Comparison of ENCODE assay signal across 10 mouse cellular contexts in the genomic region with DNA sequence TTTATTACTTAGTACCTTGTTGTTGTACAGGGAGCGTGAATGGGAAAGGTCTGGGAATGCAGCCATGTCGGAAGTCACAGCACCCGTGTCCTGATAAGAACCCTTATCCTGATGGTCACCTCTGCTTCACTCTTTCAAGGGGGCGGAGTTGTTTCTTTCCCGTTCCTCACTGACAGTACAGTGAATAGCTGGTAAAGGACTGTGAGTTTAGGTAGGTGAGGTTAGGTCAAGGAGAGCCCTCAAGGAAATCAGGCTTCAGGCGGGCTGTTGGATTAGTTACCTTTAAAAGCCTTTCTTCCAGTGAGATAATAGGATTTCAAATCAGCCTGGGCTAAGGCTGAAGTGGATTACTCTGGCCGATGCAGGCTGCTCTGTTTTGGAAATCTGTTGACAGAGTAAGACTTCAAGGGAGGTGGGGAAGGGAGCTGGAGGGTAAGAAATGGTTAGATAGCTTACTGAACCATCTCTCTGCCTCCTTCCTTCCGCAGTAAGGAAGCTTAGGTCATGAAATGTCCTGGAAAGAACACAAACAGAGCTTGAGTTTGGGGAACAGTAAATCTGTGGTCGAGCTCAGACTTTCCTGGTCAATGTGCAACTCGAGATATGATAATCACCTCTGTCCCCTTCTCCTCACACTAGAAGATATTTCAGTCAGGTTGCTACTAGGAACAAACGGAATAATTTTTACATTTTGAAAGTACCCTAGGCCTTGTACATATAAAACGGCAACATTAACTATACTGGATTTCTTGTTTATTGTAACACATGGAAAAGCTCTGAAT. TPM values are rescaled to one million over a fixed set of nuclear protein-coding genes. Genes with fewer than 3 reads are reported as not detected.
DNase-seq lines count a peak whose midpoint lies in the region; ATAC-seq and TF ChIP-seq lines count a peak whose summit lies in the region.
"Had no signal": no experiment of that assay in that cellular context is flagged by ENCODE, and none has a peak within 500 bp of the region (broad histone marks: within the 10 kb centered on the region; RNA-seq: fewer than 3 reads in every experiment).

No protein-coding gene starts in this region.

- TF ChIP-seq CTCF in E14TG2a.4 (conservative IDR thresholded peaks at IDR 0.05; ENCODE audit: low read length), result no peak

- H3K4me3 ChIP-seq in heart, embryonic 10.5 days, result peak overlapping the region; percentile 66
- H3K4me3 ChIP-seq in E14TG2a.4 (replicated peaks; ENCODE audit: low read length), result peak overlapping the region; percentile 84
- H3K4me3 ChIP-seq in hindbrain, embryonic 13.5 days, result no peak overlapping the region
- H3K4me3 ChIP-seq in midbrain, embryonic 11.5 days (ENCODE audit: low read depth, low read length), result no peak overlapping the region

- no peaks in the 10 kb centered on the region for H3K27me3 ChIP-seq in heart, embryonic 10.5 days (ENCODE audit: insufficient read depth, poor library complexity, severe bottlenecking)
- H3K27me3 ChIP-seq in E14TG2a.4 (ENCODE audit: insufficient read depth, low read length), result 0 out of 2 replicates have a peak, but pooled peaks cover 3% of the 10 kb centered on the region
- no peaks in the 10 kb centered on the region for H3K27me3 ChIP-seq in hindbrain, embryonic 13.5 days
- H3K27me3 ChIP-seq in midbrain, embryonic 11.5 days (ENCODE audit: control insufficient read depth, insufficient read depth, low read length), result no peaks in the 10 kb centered on the region
- H3K27me3 ChIP-seq: Patski had no signal

- peak overlapping the region; percentile 49 for H3K9ac ChIP-seq in hindbrain, embryonic 13.5 days
- H3K9ac ChIP-seq in midbrain, embryonic 11.5 days (ENCODE audit: low read length), result no peak overlapping the region; the same call in 1 of the 2 replicates

- no peaks in the 10 kb centered on the region for H3K36me3 ChIP-seq in heart, embryonic 10.5 days
- H3K36me3 ChIP-seq in E14TG2a.4 (ENCODE audit: insufficient read depth, low read length), result no peaks in the 10 kb centered on the region
- H3K36me3 ChIP-seq in hindbrain, embryonic 13.5 days, result 0 out of 2 replicates have a peak, but pooled peaks cover 4% of the 10 kb centered on the region
- H3K36me3 ChIP-seq in midbrain, embryonic 11.5 days (ENCODE audit: control insufficient read depth, insufficient read depth, low read length), result no peaks in the 10 kb centered on the region

- ATAC-seq in hindbrain, embryonic 13.5 days (ENCODE audit: low FRiP score), result no peak
- ATAC-seq in midbrain, embryonic 11.5 days (ENCODE audit: low FRiP score), result no peak

- peak overlapping the region; percentile 92 for H3K27ac ChIP-seq in heart, embryonic 10.5 days
- H3K27ac ChIP-seq in hindbrain, embryonic 13.5 days, result no peak overlapping the region
- no peak overlapping the region for H3K27ac ChIP-seq in midbrain, embryonic 11.5 days (ENCODE audit: low read depth, low read length)

- H3K9me3 ChIP-seq in heart, embryonic 10.5 days, result no peaks in the 10 kb centered on the region
- H3K9me3 ChIP-seq in E14TG2a.4 (ENCODE audit: low read length), result no peaks in the 10 kb centered on the region
- no peaks in the 10 kb centered on the region for H3K9me3 ChIP-seq in hindbrain, embryonic 13.5 days
- H3K9me3 ChIP-seq in midbrain, embryonic 11.5 days (ENCODE audit: control insufficient read depth, low read length), result no peaks in the 10 kb centered on the region

- WGBS in heart, embryonic 10.5 days, result 20% methylated on average over 12 of the region's 12 CpGs
- 44% methylated on average over 12 of the region's 12 CpGs for WGBS in hindbrain, embryonic 13.5 days
- 25% methylated on average over 12 of the region's 12 CpGs for WGBS in midbrain, embryonic 11.5 days

- intact Hi-C loops in heart, postnatal 25 days (cut with DNase I), result loop anchor here (2.0 kb wide), 1 partner anchor 43 kb away; a partner anchor contains a TSS

- H3K4me1 ChIP-seq in heart, embryonic 10.5 days, result peaks cover 51% of the 10 kb centered on the region
- peaks cover 70% of the 10 kb centered on the region for H3K4me1 ChIP-seq in E14TG2a.4 (replicated peaks; ENCODE audit: low read depth, low read length)
- H3K4me1 ChIP-seq in hindbrain, embryonic 13.5 days (replicated peaks), result peaks cover 61% of the 10 kb centered on the region
- H3K4me1 ChIP-seq in midbrain, embryonic 11.5 days (ENCODE audit: control insufficient read depth, insufficient read depth, low read length), result peaks cover 20% of the 10 kb centered on the region

- no peak for DNase-seq in heart, embryonic 10.5 days (ENCODE audit: low spot score)
- no peak for DNase-seq in heart, postnatal 25 days (ENCODE audit: low spot score)
- peak; percentile 81 for DNase-seq in midbrain, embryonic 11.5 days (ENCODE audit: low spot score, missing footprints)
- DNase-seq in embryo, embryonic 10.5 days (ENCODE audit: low spot score), result no peak
- DNase-seq in cerebellum, adult 8-10 months, result no peak
- no peak for DNase-seq in testis, postnatal 10 days (ENCODE audit: low spot score)

- H3K4me2 ChIP-seq in hindbrain, embryonic 13.5 days, result peak overlapping the region; percentile 71
- peak overlapping the region; percentile 14; the same call in 1 of the 2 replicates for H3K4me2 ChIP-seq in midbrain, embryonic 11.5 days

RNA-seq across cellular contexts. Expression of a gene that starts 1.8 kb away (rescaled TPM):
- 41.1 and 46.9 TPM in 2 replicates for polyA plus RNA-seq in heart, embryonic 10.5 days (2016; fragmentation: Nextera tagmentation; extraction: Ambion mirVana)
- total RNA-seq in heart, postnatal 25 days (2021), result 10 to 100 TPM; 49.1 to 64.1 TPM
- polyA plus RNA-seq in hindbrain, embryonic 13.5 days (2015; fragmentation: Nextera tagmentation; extraction: Ambion mirVana), result 31.0 and 34.0 TPM in 2 replicates
- polyA plus RNA-seq in midbrain, embryonic 11.5 days (2014; fragmentation: Nextera tagmentation; extraction: Ambion mirVana), result 30.1 and 30.5 TPM in 2 replicates

RNA-seq across cellular contexts. Expression of a gene that starts 32.3 kb away (rescaled TPM):
- polyA plus RNA-seq in heart, embryonic 10.5 days (2016; fragmentation: Nextera tagmentation; extraction: Ambion mirVana), result not detected in 2 replicates
- total RNA-seq in heart, postnatal 25 days (2021), result under 1 TPM; 0.10 to 0.11 TPM
- 0.22 TPM in 1 of 2 replicates, not detected in the other for polyA plus RNA-seq in hindbrain, embryonic 13.5 days (2015; fragmentation: Nextera tagmentation; extraction: Ambion mirVana)
- polyA plus RNA-seq in midbrain, embryonic 11.5 days (2014; fragmentation: Nextera tagmentation; extraction: Ambion mirVana), result not detected in 2 replicates

RNA-seq across cellular contexts. Expression of a gene that starts 39.3 kb away (rescaled TPM):
- polyA plus RNA-seq in heart, embryonic 10.5 days (2016; fragmentation: Nextera tagmentation; extraction: Ambion mirVana), result not detected in 2 replicates
- total RNA-seq in heart, postnatal 25 days (2021), result not detected
- not detected in 2 replicates for polyA plus RNA-seq in hindbrain, embryonic 13.5 days (2015; fragmentation: Nextera tagmentation; extraction: Ambion mirVana)
- polyA plus RNA-seq in midbrain, embryonic 11.5 days (2014; fragmentation: Nextera tagmentation; extraction: Ambion mirVana), result not detected in 2 replicates
- total RNA-seq: heart, postnatal 10 days had no signal

RNA-seq across cellular contexts. Expression of a gene that starts 42.7 kb away (rescaled TPM):
- polyA plus RNA-seq in heart, embryonic 10.5 days (2016; fragmentation: Nextera tagmentation; extraction: Ambion mirVana), result 32.8 and 34.6 TPM in 2 replicates
- total RNA-seq in heart, postnatal 25 days (2021), result 10 to 100 TPM; 21.5 to 29.6 TPM
- 53.4 and 54.6 TPM in 2 replicates for polyA plus RNA-seq in hindbrain, embryonic 13.5 days (2015; fragmentation: Nextera tagmentation; extraction: Ambion mirVana)
- polyA plus RNA-seq in midbrain, embryonic 11.5 days (2014; fragmentation: Nextera tagmentation; extraction: Ambion mirVana), result 65.4 and 70.2 TPM in 2 replicates

RNA-seq across cellular contexts. Expression of a gene that starts 58.7 kb away (rescaled TPM):
- not detected in 2 replicates for polyA plus RNA-seq in heart, embryonic 10.5 days (2016; fragmentation: Nextera tagmentation; extraction: Ambion mirVana)
- total RNA-seq in heart, postnatal 25 days (2021), result not detected
- polyA plus RNA-seq in hindbrain, embryonic 13.5 days (2015; fragmentation: Nextera tagmentation; extraction: Ambion mirVana), result not detected in 2 replicates
- polyA plus RNA-seq in midbrain, embryonic 11.5 days (2014; fragmentation: Nextera tagmentation; extraction: Ambion mirVana), result not detected in 2 replicates
- total RNA-seq: heart, postnatal 10 days had no signal

Comparison
In these comparisons a context has a peak if more than half of its experiments do, and no peak if none do; other contexts are left out.
1. H3K4me3 ChIP-seq: peak in heart, embryonic 10.5 days (single experiment) and E14TG2a.4 (single experiment); none in hindbrain, embryonic 13.5 days (single experiment) and midbrain, embryonic 11.5 days (single experiment).